11 mouse cellular contexts compared by ENCODE assay signal in genomic region chr4:41480254-41480653, GRCm38 (mm10). TPM values are rescaled to one million over a fixed set of nuclear protein-coding genes. Genes with fewer than 3 reads are reported as not detected.
DNase-seq lines count a peak whose midpoint lies in the region; ATAC-seq and TF ChIP-seq lines count a peak whose summit lies in the region.
"Had no signal": no experiment of that assay in that cellular context is flagged by ENCODE, and none has a peak within 500 bp of the region (broad histone marks: within the 10 kb centered on the region; RNA-seq: fewer than 3 reads in every experiment).

No protein-coding gene starts in this region.

- H3K4me2 ChIP-seq in lung, embryonic 15.5 days, result no peak overlapping the region
- H3K4me2 ChIP-seq in heart, embryonic 13.5 days, result no peak overlapping the region
- H3K4me2 ChIP-seq: forebrain, embryonic 15.5 days had no signal

- ATAC-seq in lung, embryonic 15.5 days (ENCODE audit: borderline replicate concordance, extremely low read depth, low FRiP score, low TSS enrichment), result no peak
- ATAC-seq in heart, embryonic 13.5 days (ENCODE audit: extremely low read depth, insufficient number of reproducible peaks, low FRiP score, low TSS enrichment), result no peak
- ATAC-seq: forebrain, embryonic 15.5 days had no signal

- no peaks in the 10 kb centered on the region for H3K27me3 ChIP-seq in lung, embryonic 15.5 days
- H3K27me3 ChIP-seq in heart, embryonic 13.5 days (replicated peaks), result no peaks in the 10 kb centered on the region
- no peaks in the 10 kb centered on the region for H3K27me3 ChIP-seq in thymus, adult 2 months (ENCODE audit: control insufficient read depth, insufficient read depth, low read length)
- H3K27me3 ChIP-seq: forebrain, embryonic 15.5 days had no signal

- peaks cover 24% of the 10 kb centered on the region for H3K4me1 ChIP-seq in lung, embryonic 15.5 days
- peaks cover 16% of the 10 kb centered on the region for H3K4me1 ChIP-seq in heart, embryonic 13.5 days
- H3K4me1 ChIP-seq in thymus, adult 2 months (replicated peaks; ENCODE audit: control insufficient read depth, insufficient read depth, low read length), result no peaks in the 10 kb centered on the region

- H3K9ac ChIP-seq in lung, embryonic 15.5 days, result no peak overlapping the region
- no peak overlapping the region for H3K9ac ChIP-seq in heart, embryonic 13.5 days
- H3K9ac ChIP-seq: forebrain, embryonic 15.5 days had no signal

- DNase-seq in cerebellum, adult 9-11 months, result peak; percentile 32
- DNase-seq in cerebellum, adult 18-20 months, result no peak
- DNase-seq in lung, postnatal 25 days (ENCODE audit: low spot score), result no peak
- peak; percentile 85 for DNase-seq in skeletal muscle tissue, adult 2 months (ENCODE audit: low read depth, low spot score)
- DNase-seq in embryo, embryonic 10.5 days (ENCODE audit: low spot score), result no peak
- DNase-seq in thymus, adult 2 months, result no peak
- DNase-seq: liver had no signal

- TF ChIP-seq POLR2A in thymus, adult 2 months (IDR thresholded peaks at IDR 0.05; ENCODE audit: control insufficient read depth, extremely low read depth, insufficient read depth, low read length, poor library complexity), result no peak

- H3K36me3 ChIP-seq in lung, embryonic 15.5 days, result no peaks in the 10 kb centered on the region
- peaks cover 25% of the 10 kb centered on the region for H3K36me3 ChIP-seq in heart, embryonic 13.5 days
- H3K36me3 ChIP-seq in thymus, adult 2 months (ENCODE audit: control insufficient read depth, insufficient read depth, low read length), result no peaks in the 10 kb centered on the region

- H3K9me3 ChIP-seq in lung, embryonic 15.5 days, result no peaks in the 10 kb centered on the region
- H3K9me3 ChIP-seq in heart, embryonic 13.5 days, result no peaks in the 10 kb centered on the region
- H3K9me3 ChIP-seq: forebrain, embryonic 15.5 days had no signal

- no peak for TF ChIP-seq CTCF in thymus, adult 2 months (IDR thresholded peaks at IDR 0.05; ENCODE audit: borderline replicate concordance, control insufficient read depth, extremely low read depth, insufficient read depth, low read length, poor library complexity)

- no peak overlapping the region for H3K4me3 ChIP-seq in lung, embryonic 15.5 days
- no peak overlapping the region for H3K4me3 ChIP-seq in heart, embryonic 13.5 days
- no peak overlapping the region for H3K4me3 ChIP-seq in thymus, adult 2 months (ENCODE audit: control insufficient read depth, insufficient read depth, low read length)
- H3K4me3 ChIP-seq: forebrain, embryonic 15.5 days had no signal

- peak overlapping the region; percentile 66 for H3K27ac ChIP-seq in lung, embryonic 15.5 days
- H3K27ac ChIP-seq in heart, embryonic 13.5 days (replicated peaks), result peak overlapping the region; percentile 64; the same call in 1 of the 2 replicates
- no peak overlapping the region for H3K27ac ChIP-seq in thymus, adult 2 months (ENCODE audit: control insufficient read depth, insufficient read depth, low read length)
- H3K27ac ChIP-seq: forebrain, embryonic 15.5 days; kidney, postnatal 0 days had no signal

- 68% methylated on average over 8 of the region's 8 CpGs for WGBS in lung, embryonic 15.5 days
- WGBS in heart, embryonic 13.5 days, result 70% methylated on average over 8 of the region's 8 CpGs
- 91% methylated on average over 8 of the region's 8 CpGs for WGBS in thymus, adult 2 months

RNA-seq across cellular contexts. Expression of gene Nudt2, which starts 15.3 kb away (rescaled TPM):
- polyA plus RNA-seq in lung, embryonic 15.5 days (2015; fragmentation: Nextera tagmentation; extraction: Ambion mirVana), result 48.2 and 49.0 TPM in 2 replicates
- polyA plus RNA-seq in heart, embryonic 13.5 days (2015; fragmentation: Nextera tagmentation; extraction: Ambion mirVana), result 39.6 and 43.1 TPM in 2 replicates
- 6.1 and 6.6 TPM in 2 replicates for polyA plus RNA-seq in thymus, adult 2 months (2012; rRNA removed)

RNA-seq across cellular contexts. Expression of gene Kif24, which starts 15.6 kb away (rescaled TPM):
- 8.2 and 8.3 TPM in 2 replicates for polyA plus RNA-seq in lung, embryonic 15.5 days (2015; fragmentation: Nextera tagmentation; extraction: Ambion mirVana)
- polyA plus RNA-seq in heart, embryonic 13.5 days (2015; fragmentation: Nextera tagmentation; extraction: Ambion mirVana), result 3.4 and 4.2 TPM in 2 replicates
- 5.6 and 9.1 TPM in 2 replicates for polyA plus RNA-seq in thymus, adult 2 months (2012; rRNA removed)

RNA-seq across cellular contexts. Expression of gene AI464131, which starts 22.6 kb away (rescaled TPM):
- 3.5 and 4.2 TPM in 2 replicates for polyA plus RNA-seq in lung, embryonic 15.5 days (2015; fragmentation: Nextera tagmentation; extraction: Ambion mirVana)
- polyA plus RNA-seq in heart, embryonic 13.5 days (2015; fragmentation: Nextera tagmentation; extraction: Ambion mirVana), result 2.0 and 2.2 TPM in 2 replicates
- 2.1 and 2.6 TPM in 2 replicates for polyA plus RNA-seq in thymus, adult 2 months (2012; rRNA removed)

RNA-seq across cellular contexts. Expression of gene 1110017D15Rik, which starts 36.9 kb away (rescaled TPM):
- 6.4 and 7.3 TPM in 2 replicates for polyA plus RNA-seq in lung, embryonic 15.5 days (2015; fragmentation: Nextera tagmentation; extraction: Ambion mirVana)
- 0.44 TPM in 1 of 2 replicates, not detected in the other for polyA plus RNA-seq in heart, embryonic 13.5 days (2015; fragmentation: Nextera tagmentation; extraction: Ambion mirVana)
- polyA plus RNA-seq in thymus, adult 2 months (2012; rRNA removed), result 0.87 and 1.7 TPM in 2 replicates

Comparison
In these comparisons a context has a peak if more than half of its experiments do, and no peak if none do; other contexts are left out.
1. DNase-seq: peak in cerebellum, adult 9-11 months (single experiment) and skeletal muscle tissue, adult 2 months (single experiment); none in cerebellum, adult 18-20 months (0 of 2), lung, postnatal 25 days (single experiment), embryo, embryonic 10.5 days (single experiment) and thymus, adult 2 months (single experiment).